Mouse (Mus musculus): ENCODE results near the gene Dtnbp1.

Dtnbp1 gene

GRCm38 (mm10) chr13:45001228-45001910 lies 578 bp downstream of the Dtnbp1 start:
- peak; percentile 54 to 59 for DNase-seq

GRCm38 (mm10) chr13:45000836-45001227 lies 1.1 kb downstream of the Dtnbp1 start:
- DNase-seq: peak; percentile 36 to 38

GRCm38 (mm10) chr13:44999211-44999610 lies 2.7 kb downstream of the Dtnbp1 start:
- DNase-seq: no peak

- DNase-seq: no peak
Measured at GRCm38 (mm10) chr13:44996339-44996738, 5.6 kb downstream of the Dtnbp1 start.

- no peak for DNase-seq
Measured at GRCm38 (mm10) chr13:44992550-44993205, 9.3 kb downstream of the Dtnbp1 start.

- DNase-seq: no peak
Measured at GRCm38 (mm10) chr13:44991936-44992335, 10.0 kb downstream of the Dtnbp1 start.

- DNase-seq: no peak
Measured at GRCm38 (mm10) chr13:44990073-44990682, 11.8 kb downstream of the Dtnbp1 start.

- no peak for DNase-seq
Measured at GRCm38 (mm10) chr13:44986352-44986751, 15.6 kb downstream of the Dtnbp1 start.

GRCm38 (mm10) chr13:44985321-44985720 lies 16.6 kb downstream of the Dtnbp1 start:
- DNase-seq: no peak

- no peak for DNase-seq
Measured at GRCm38 (mm10) chr13:44983635-44984401, 18.1 kb downstream of the Dtnbp1 start.

- no peak for DNase-seq
Measured at GRCm38 (mm10) chr13:44982799-44983198, 19.1 kb downstream of the Dtnbp1 start.

GRCm38 (mm10) chr13:44979433-44979832 lies 22.5 kb downstream of the Dtnbp1 start:
- no peak for DNase-seq

- no peak for DNase-seq
Measured at GRCm38 (mm10) chr13:44977483-44978141, 24.3 kb downstream of the Dtnbp1 start.

- no peak for DNase-seq
Measured at GRCm38 (mm10) chr13:44977059-44977458, 24.9 kb downstream of the Dtnbp1 start.

- no peak for DNase-seq
Measured at GRCm38 (mm10) chr13:44960542-44961291, 41.2 kb downstream of the Dtnbp1 start.

- no peak for DNase-seq
Measured at GRCm38 (mm10) chr13:44957049-44957448, 44.9 kb downstream of the Dtnbp1 start.

GRCm38 (mm10) chr13:44955781-44956180 lies 46.2 kb downstream of the Dtnbp1 start:
- DNase-seq: no peak

- DNase-seq: no peak
Measured at GRCm38 (mm10) chr13:44954232-44954568, 47.7 kb downstream of the Dtnbp1 start.

- DNase-seq: no peak
Measured at GRCm38 (mm10) chr13:44953546-44954231, 48.3 kb downstream of the Dtnbp1 start.

- DNase-seq: peak in 1 of 2 experiments; percentile 19
Measured at GRCm38 (mm10) chr13:44952393-44953086, 49.4 kb downstream of the Dtnbp1 start.
